Mouse (Mus musculus) midbrain, embryonic 13.5 days (tissue): Measurements from ENCODE around the gene Drap1. TPM values are rescaled to one million over a fixed set of nuclear protein-coding genes. Genes with fewer than 3 reads are reported as not detected.

Experiments
- ATAC-seq: fragments of 200-750 bp; cut with Nextera tagmentation; 2 replicates; pipeline ENCODE4 v1.8.0; 2017; ENCODE audit warnings: mild to moderate bottlenecking, moderate TSS enrichment, moderate library complexity
- H3K27ac ChIP-seq: fragments of 300-500 bp; sonication (generic); 2 replicates; pipeline ENCODE4 v1.5.1; 2015; ENCODE audit warnings: inconsistent platforms, mild to moderate bottlenecking, moderate library complexity
- H3K27me3 ChIP-seq: fragments of 300-500 bp; sonication (generic); 2 replicates; pipeline ENCODE4 v1.6.1; 2015; ENCODE audit warnings: mild to moderate bottlenecking, inconsistent platforms
- H3K36me3 ChIP-seq: fragments of 300-500 bp; sonication (generic); 2 replicates; pipeline ENCODE4 v1.6.1; 2015; ENCODE audit warnings: mild to moderate bottlenecking, inconsistent platforms
- H3K4me1 ChIP-seq: fragments of 300-500 bp; sonication (generic); replicated peaks from 2 replicates; pipeline ENCODE4 v1.6.1; 2015; ENCODE audit warnings: inconsistent platforms
- H3K4me2 ChIP-seq: fragments of 300-500 bp; sonication (generic); replicated peaks from 2 replicates; pipeline ENCODE4 v1.6.1; 2015; ENCODE audit warnings: moderate library complexity, mild to moderate bottlenecking, inconsistent platforms
- H3K4me3 ChIP-seq: fragments of 300-500 bp; sonication (generic); replicated peaks from 2 replicates; pipeline ENCODE4 v1.5.1; 2015; ENCODE audit warnings: mild to moderate bottlenecking, inconsistent platforms
- H3K9ac ChIP-seq: fragments of 300-500 bp; sonication (generic); replicated peaks from 2 replicates; pipeline ENCODE4 v1.6.1; 2015; ENCODE audit warnings: mild to moderate bottlenecking, inconsistent platforms
- H3K9me3 ChIP-seq: fragments of 300-500 bp; sonication (generic); 2 replicates; pipeline ENCODE4 v1.6.1; 2016; ENCODE audit warnings: mild to moderate bottlenecking, inconsistent platforms
- WGBS: fragments of 180-500 bp; shearing (Covaris S2); methylation state at CpG from one replicate; pipeline ENCODE4 v1.1.7; 2015; 5-methylcytosine and 5-hydroxymethylcytosine counted together
- polyA plus RNA-seq: library from polyadenylated mRNA; unstranded; fragments of >200 nt; fragmentation: Nextera tagmentation; extraction: Ambion mirVana; gene quantifications from 2 replicates; pipeline ENCODE4 v1.2.1, GENCODE M21; 2015

The Drap1 gene
- polyA plus RNA-seq, 1 experiment from 2014 or later: 313 TPM

- Histone ChIP-seq H3K36me3 (no peaks in the 10 kb centered on the region), H3K27me3 (peaks cover 76% of the 10 kb centered on the region), H3K9me3 (no peaks in the 10 kb centered on the region), H3K4me2 (peak within 1 kb of the TSS; percentile 84), H3K4me1 (peaks cover 18% of the 10 kb centered on the region), H3K27ac (no peak within 1 kb of the TSS), H3K4me3 (peak within 1 kb of the TSS; percentile 43), H3K9ac (peak within 1 kb of the TSS; percentile 51)
- under 1% methylated on average over 70 of the region's 70 CpGs for WGBS
- ATAC-seq: peak; percentile 72
These were observed 23.0 kb upstream of the Drap1 start, which contains the start of gene Fosl1 for GRCm38 (mm10) chr19:5447515-5448353. Gene Fosl1 (plus strand): TSS chr19:5447547.

GRCm38 (mm10) chr19:5445747-5446146 is 21.0 kb upstream of the Drap1 start:
- Histone ChIP-seq H3K9me3 (no peaks in the 10 kb centered on the region), H3K4me3 (no peak overlapping the region), H3K4me1 (peaks cover 18% of the 10 kb centered on the region), H3K9ac (no peak overlapping the region), H3K27ac (no peak overlapping the region), H3K4me2 (no peak overlapping the region), H3K27me3 (peaks cover 66% of the 10 kb centered on the region), H3K36me3 (no peaks in the 10 kb centered on the region)
- 88% methylated on average over 5 of the region's 5 CpGs for WGBS
- no peak for ATAC-seq

GRCm38 (mm10) chr19:5444954-5445353 is 20.2 kb upstream of the Drap1 start:
- 34% methylated on average over 7 of the region's 7 CpGs for WGBS
- Histone ChIP-seq H3K4me2 (no peak overlapping the region), H3K9ac (no peak overlapping the region), H3K4me1 (peaks cover 18% of the 10 kb centered on the region), H3K27ac (no peak overlapping the region), H3K4me3 (no peak overlapping the region), H3K36me3 (no peaks in the 10 kb centered on the region), H3K27me3 (peaks cover 58% of the 10 kb centered on the region), H3K9me3 (peaks cover 3% of the 10 kb centered on the region; the same call in 1 of the 2 replicates)
- no peak for ATAC-seq

GRCm38 (mm10) chr19:5444371-5444908 is 19.7 kb upstream of the Drap1 start:
- Histone ChIP-seq H3K36me3 (no peaks in the 10 kb centered on the region), H3K27ac (no peak overlapping the region), H3K4me2 (no peak overlapping the region), H3K9ac (no peak overlapping the region), H3K4me1 (peaks cover 18% of the 10 kb centered on the region), H3K9me3 (peaks cover 3% of the 10 kb centered on the region; the same call in 1 of the 2 replicates), H3K4me3 (no peak overlapping the region), H3K27me3 (peaks cover 53% of the 10 kb centered on the region)
- 69% methylated on average over 9 of the region's 9 CpGs for WGBS
- ATAC-seq: no peak

- Histone ChIP-seq H3K9ac (no peak overlapping the region), H3K9me3 (no peaks in the 10 kb centered on the region), H3K27ac (no peak overlapping the region), H3K4me3 (no peak overlapping the region), H3K4me2 (no peak overlapping the region), H3K36me3 (no peaks in the 10 kb centered on the region), H3K4me1 (peaks cover 12% of the 10 kb centered on the region), H3K27me3 (no peaks in the 10 kb centered on the region)
- WGBS: 72% methylated on average over 7 of the region's 7 CpGs
- ATAC-seq: no peak
These were observed 9.2 kb upstream of the Drap1 start for GRCm38 (mm10) chr19:5433951-5434350.

GRCm38 (mm10) chr19:5432992-5433852 is 8.4 kb upstream of the Drap1 start:
- Histone ChIP-seq H3K36me3 (no peaks in the 10 kb centered on the region), H3K4me3 (peak overlapping the region; percentile 24), H3K9ac (peak overlapping the region; percentile 50), H3K4me1 (peaks cover 14% of the 10 kb centered on the region), H3K9me3 (no peaks in the 10 kb centered on the region), H3K27me3 (no peaks in the 10 kb centered on the region), H3K27ac (no peak overlapping the region), H3K4me2 (peak overlapping the region; percentile 49)
- 11% methylated on average over 16 of the region's 16 CpGs for WGBS
- ATAC-seq: peak; percentile 43

- Histone ChIP-seq H3K27me3 (no peaks in the 10 kb centered on the region), H3K4me3 (no peak overlapping the region), H3K4me2 (no peak overlapping the region), H3K4me1 (peaks cover 23% of the 10 kb centered on the region), H3K9me3 (no peaks in the 10 kb centered on the region), H3K36me3 (peaks cover 4% of the 10 kb centered on the region), H3K9ac (0 out of 2 replicates have a peak overlapping the region, but pooled peaks have one; percentile 32), H3K27ac (no peak overlapping the region)
- WGBS: 79% methylated on average over 4 of the region's 4 CpGs
- ATAC-seq: no peak
These were observed 7.2 kb upstream of the Drap1 start for GRCm38 (mm10) chr19:5431911-5432464.

GRCm38 (mm10) chr19:5430408-5430807 is 5.6 kb upstream of the Drap1 start:
- WGBS: 94% methylated on average over 1 of the region's 1 CpGs
- Histone ChIP-seq H3K27me3 (no peaks in the 10 kb centered on the region), H3K4me2 (no peak overlapping the region), H3K4me3 (no peak overlapping the region), H3K9ac (no peak overlapping the region), H3K27ac (no peak overlapping the region), H3K9me3 (no peaks in the 10 kb centered on the region), H3K4me1 (peaks cover 38% of the 10 kb centered on the region), H3K36me3 (peaks cover 15% of the 10 kb centered on the region)
- no peak for ATAC-seq

GRCm38 (mm10) chr19:5429806-5430205 is 5.0 kb upstream of the Drap1 start:
- WGBS: 79% methylated on average over 8 of the region's 8 CpGs

GRCm38 (mm10) chr19:5429219-5429618 is 4.4 kb upstream of the Drap1 start:
- no peak for ATAC-seq
- Histone ChIP-seq H3K4me2 (no peak overlapping the region), H3K9ac (no peak overlapping the region), H3K27ac (no peak overlapping the region), H3K4me1 (peaks cover 38% of the 10 kb centered on the region), H3K4me3 (no peak overlapping the region), H3K27me3 (no peaks in the 10 kb centered on the region), H3K36me3 (peaks cover 15% of the 10 kb centered on the region), H3K9me3 (no peaks in the 10 kb centered on the region)
- 85% methylated on average over 4 of the region's 4 CpGs for WGBS

More at GRCm38 (mm10) chr19:5429806-5430205, 5.0 kb upstream of the Drap1 start:
- H3K9me3 ChIP-seq: no peaks in the 10 kb centered on the region
- H3K4me2 ChIP-seq: no peak overlapping the region
- no peaks in the 10 kb centered on the region for H3K27me3 ChIP-seq
- H3K4me3 ChIP-seq: no peak overlapping the region
- peaks cover 15% of the 10 kb centered on the region for H3K36me3 ChIP-seq
- H3K9ac ChIP-seq: no peak overlapping the region; the same call in 1 of the 2 replicates
- no peak overlapping the region for H3K27ac ChIP-seq
- ATAC-seq: no peak
- peaks cover 38% of the 10 kb centered on the region for H3K4me1 ChIP-seq

GRCm38 (mm10) chr19:5428083-5428482 is 3.3 kb upstream of the Drap1 start:
- Histone ChIP-seq H3K9ac (no peak overlapping the region), H3K4me3 (no peak overlapping the region), H3K4me2 (no peak overlapping the region), H3K27ac (no peak overlapping the region), H3K27me3 (no peaks in the 10 kb centered on the region), H3K36me3 (peaks cover 15% of the 10 kb centered on the region), H3K4me1 (peaks cover 41% of the 10 kb centered on the region), H3K9me3 (no peaks in the 10 kb centered on the region)
- no peak for ATAC-seq
- WGBS: 94% methylated on average over 2 of the region's 2 CpGs
